Mouse (Mus musculus): ENCODE data around the gene Ints6. TPM values are rescaled to one million over a fixed set of nuclear protein-coding genes. Genes with fewer than 3 reads are reported as not detected.

The Ints6 gene
- total RNA-seq (2021): 43.2 and 44.7 TPM in 2 replicates
- long read RNA-seq, experiment 1, full-length matches to known transcripts: 5 of 56 reads
- long read RNA-seq, experiment 1, partial matches to known transcripts: 30 of 56 reads
- long read RNA-seq, experiment 1, other reads (novel, unspliced or antisense): 21 of 56 reads
- long read RNA-seq, experiment 2, partial matches to known transcripts: 17 of 48 reads
- long read RNA-seq, experiment 2, other reads (novel, unspliced or antisense): 27 of 48 reads

- peak; percentile 99 for DNase-seq
Observed at GRCm38 (mm10) chr14:62761036-62761881, at the start of gene Ints6. Gene Ints6 (minus strand): TSS chr14:62761169.

GRCm38 (mm10) chr14:62808661-62809523 is 47.9 kb upstream of the Ints6 start:
- peak; percentile 13 for DNase-seq

DNA sequence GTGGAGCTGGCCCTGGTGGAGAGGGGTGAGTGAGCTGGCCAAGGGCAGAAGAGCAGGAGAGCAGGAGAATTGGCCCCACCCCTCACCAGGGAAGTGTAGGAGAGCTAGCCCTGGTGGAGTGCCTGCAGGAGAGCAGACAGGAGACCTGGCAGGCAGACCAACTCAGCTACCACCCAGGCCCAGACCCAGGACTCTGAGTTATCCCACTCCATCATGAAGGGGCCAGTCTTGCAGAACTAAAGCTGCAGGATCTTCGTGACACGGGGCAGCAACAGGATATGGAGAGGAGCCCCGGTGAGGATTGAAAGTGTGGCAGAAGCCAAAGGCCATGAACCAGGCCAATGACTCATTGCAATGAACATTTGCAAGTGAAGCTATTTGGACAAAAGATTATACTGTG is 46.0 kb upstream of the Ints6 start:
- DNase-seq: peak; percentile 61

- DNase-seq: no peak
Observed at GRCm38 (mm10) chr14:62803204-62803603, 42.2 kb upstream of the Ints6 start.

DNA sequence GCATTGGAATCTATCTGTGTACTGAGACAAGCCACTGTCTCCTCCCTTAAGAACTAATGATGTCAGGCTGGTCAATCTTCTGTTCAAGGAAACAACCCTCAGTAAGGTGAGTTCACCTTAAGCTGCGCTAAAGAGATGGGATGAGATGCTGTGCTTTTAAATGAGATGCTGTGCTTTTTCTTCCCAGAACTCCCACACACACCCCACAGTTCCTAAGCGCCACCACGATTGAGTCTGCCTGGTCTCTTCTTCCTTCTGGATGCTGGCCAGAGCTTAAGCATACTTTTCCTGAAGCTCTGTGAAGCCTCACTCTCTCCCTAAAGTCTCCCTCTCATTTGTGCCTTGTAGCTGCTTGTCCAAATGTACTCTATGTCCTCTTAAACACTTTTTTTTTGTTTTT is 39.8 kb upstream of the Ints6 start:
- no peak for DNase-seq

GRCm38 (mm10) chr14:62798608-62799101 is 37.7 kb upstream of the Ints6 start:
- no peak for DNase-seq

DNA sequence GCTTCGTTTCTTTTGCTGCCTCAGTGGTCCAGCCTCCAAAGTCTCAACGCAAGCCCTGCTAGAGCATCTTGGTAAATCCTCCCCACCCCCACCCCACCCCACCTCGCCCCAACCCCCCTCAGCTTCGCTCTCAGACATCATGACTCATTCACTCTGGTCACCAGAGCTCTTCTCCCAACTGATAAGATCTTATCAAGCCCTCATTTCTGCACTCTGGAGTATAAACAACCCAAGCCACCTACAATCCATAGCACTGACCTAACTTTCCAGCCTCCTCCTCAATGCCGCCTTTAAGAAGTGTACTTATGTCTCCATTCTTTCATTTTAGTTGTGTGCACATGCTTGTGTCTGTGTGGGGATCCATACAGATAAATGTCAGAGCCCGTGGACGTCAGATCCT is 34.8 kb upstream of the Ints6 start:
- DNase-seq: no peak

GRCm38 (mm10) chr14:62789282-62789681 is 28.3 kb upstream of the Ints6 start:
- DNase-seq: no peak

- DNase-seq: peak; percentile 20
Observed at GRCm38 (mm10) chr14:62782981-62783380, 22.0 kb upstream of the Ints6 start.

- DNase-seq: no peak
Observed at GRCm38 (mm10) chr14:62780520-62781316, 19.7 kb upstream of the Ints6 start.

- no peak for DNase-seq
Observed at GRCm38 (mm10) chr14:62778095-62778494, 17.1 kb upstream of the Ints6 start.

DNA sequence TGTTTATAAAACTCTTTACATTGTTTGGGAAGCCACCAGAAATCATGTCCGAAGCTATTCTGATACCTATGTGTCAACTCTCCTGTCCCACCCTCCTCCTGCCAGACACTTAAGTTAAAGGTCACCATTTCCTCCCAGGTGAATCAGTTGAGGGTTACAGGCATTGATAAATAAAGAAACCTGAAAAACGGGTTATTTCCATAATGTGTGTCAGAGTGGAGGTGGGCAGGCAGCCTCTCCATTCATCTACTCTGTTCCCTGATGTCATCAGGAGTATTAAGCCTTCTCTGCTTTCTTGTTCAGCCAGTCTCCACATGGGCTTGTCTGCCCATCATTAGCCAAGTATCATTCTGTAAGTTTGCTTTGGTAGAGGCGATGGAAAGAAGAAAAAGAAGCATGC is 14.1 kb upstream of the Ints6 start:
- DNase-seq: no peak

GRCm38 (mm10) chr14:62774246-62774645 is 13.3 kb upstream of the Ints6 start:
- no peak for DNase-seq

DNA sequence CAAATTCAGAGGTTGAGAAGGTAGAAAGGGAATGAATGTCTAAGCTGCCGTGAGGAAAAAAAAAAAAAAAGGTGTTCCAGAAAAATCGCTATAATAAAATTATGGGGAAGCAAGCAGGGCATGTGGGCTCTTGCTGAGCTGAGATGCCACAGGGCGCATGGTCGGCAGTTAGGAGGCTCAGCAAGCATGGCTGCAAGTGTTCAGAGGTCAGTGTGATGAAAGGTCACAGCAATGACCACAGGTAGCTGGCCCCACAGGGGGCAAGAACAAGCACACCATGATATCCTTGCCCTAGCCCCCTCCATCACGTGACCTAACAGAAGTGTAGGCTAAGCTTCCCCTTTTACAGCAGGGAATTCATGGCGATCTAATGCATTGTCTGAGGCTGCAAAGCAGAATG is 12.8 kb upstream of the Ints6 start:
- no peak for DNase-seq

GRCm38 (mm10) chr14:62765398-62765797 is 4.4 kb upstream of the Ints6 start:
- no peak for DNase-seq

- no peak for DNase-seq
Observed at GRCm38 (mm10) chr14:62764371-62764770, 3.4 kb upstream of the Ints6 start.

- DNase-seq: peak; percentile 45
Observed at GRCm38 (mm10) chr14:62761943-62762342, 974 bp upstream of the Ints6 start.

DNA sequence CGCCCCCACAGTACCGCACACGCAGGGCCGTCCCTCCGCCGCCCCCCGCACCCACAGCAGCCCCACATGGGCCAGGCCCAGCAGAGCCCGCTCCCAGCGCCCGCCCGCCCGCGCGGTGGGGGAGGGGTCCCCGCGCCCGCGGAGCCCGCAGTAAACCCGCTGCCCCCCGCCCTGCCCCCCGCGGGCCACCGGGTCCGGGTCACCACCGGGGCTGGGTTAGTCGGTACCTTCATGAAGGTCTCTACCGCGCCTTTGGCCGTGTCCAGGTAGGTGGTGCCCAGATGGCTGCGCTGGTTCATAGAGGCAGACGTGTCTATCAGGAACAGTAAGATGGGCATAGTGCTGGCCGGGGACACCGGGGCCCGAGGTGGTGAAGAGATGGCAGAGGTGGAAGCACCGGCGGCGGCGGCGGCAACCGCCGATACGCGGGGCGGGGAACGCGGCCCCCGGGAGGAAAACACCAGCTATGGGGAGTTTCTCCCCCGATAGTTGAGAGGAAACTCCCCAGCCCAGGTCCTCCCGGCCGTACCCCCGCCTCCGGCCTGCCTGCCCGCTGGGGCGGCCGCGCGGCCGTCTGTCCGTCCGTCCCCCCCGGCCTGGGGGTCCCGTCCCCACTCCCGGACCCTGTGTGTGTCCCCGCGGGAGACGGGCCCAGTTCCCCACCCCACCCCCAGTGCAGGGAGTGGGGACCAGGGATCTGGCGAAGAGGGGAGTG is 491 bp downstream of the Ints6 start:
- peak; percentile 78 for DNase-seq

DNA sequence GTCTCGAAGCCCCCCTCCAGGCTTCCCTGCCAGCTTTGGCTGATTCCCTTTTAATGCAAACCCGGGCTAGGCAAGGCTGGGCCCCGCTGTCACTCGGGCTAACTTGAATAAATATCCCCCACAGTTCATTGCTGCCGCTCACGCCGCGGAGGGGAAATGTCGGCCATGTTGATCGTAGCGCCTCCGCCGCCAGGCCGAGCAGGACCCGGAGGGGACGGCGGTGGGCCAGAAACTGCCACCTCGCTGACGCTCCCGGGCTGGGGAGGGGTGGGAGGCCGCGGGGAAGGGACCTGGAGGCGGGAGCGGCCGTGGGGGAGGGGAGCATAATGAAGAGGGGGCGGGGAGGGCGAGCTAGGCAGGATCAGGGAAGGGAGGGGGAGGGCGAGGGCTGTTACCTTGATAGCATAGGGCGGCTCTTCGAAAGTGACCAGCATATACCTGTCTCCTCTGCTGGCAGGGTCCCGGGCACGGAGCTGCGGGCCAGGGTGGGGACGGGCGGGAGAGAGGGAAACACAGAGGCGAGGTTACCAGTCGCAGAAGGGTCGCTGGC is 1.1 kb downstream of the Ints6 start:
- peak; percentile 87 for DNase-seq

DNA sequence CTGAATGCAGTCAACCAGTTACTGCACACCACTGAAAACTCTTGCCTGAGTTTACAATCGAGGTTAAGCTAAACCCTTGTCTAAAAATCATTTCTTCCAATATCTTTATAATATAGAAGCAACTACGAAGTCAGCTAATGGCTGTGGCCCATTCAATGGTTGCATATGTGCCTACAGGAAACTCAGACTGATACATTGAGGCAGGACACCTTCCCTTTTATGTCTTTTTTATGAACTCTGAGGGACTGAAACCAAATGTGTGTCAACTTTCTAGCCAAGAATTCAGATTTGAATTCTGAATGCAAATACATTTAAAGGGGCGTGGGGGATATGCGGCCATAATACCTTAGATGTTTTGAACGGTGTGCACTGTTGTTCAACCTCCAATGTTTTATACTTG is 2.3 kb downstream of the Ints6 start:
- no peak for DNase-seq
